Mouse (Mus musculus) adipocyte (in vitro differentiated cells): ENCODE data around the gene Atxn7l2.

ENCODE experiments used
- DNase-seq: peaks from one replicate; pipeline ENCODE4 v3.0.0-alpha.2; 2016; ENCODE audit warnings: low spot score

Gene Atxn7l2

GRCm38 (mm10) chr3:108178756-108179715 is 31.7 kb downstream of the Atxn7l2 start:
- no peak for DNase-seq

- peak; percentile 53 for DNase-seq
These were observed 35.8 kb downstream of the Atxn7l2 start for GRCm38 (mm10) chr3:108174672-108175531.

GRCm38 (mm10) chr3:108169199-108169598 is 41.5 kb downstream of the Atxn7l2 start:
- DNase-seq, result no peak

- DNase-seq, result no peak
These were observed 43.2 kb downstream of the Atxn7l2 start for GRCm38 (mm10) chr3:108167499-108167898.

- DNase-seq, result no peak
These were observed 44.1 kb downstream of the Atxn7l2 start for GRCm38 (mm10) chr3:108166486-108167211.

GRCm38 (mm10) chr3:108165532-108166315 is 45.0 kb downstream of the Atxn7l2 start:
- no peak for DNase-seq

GRCm38 (mm10) chr3:108164807-108165206 is 45.9 kb downstream of the Atxn7l2 start:
- DNase-seq, result peak; percentile 86

- DNase-seq, result no peak
These were observed 46.6 kb downstream of the Atxn7l2 start for GRCm38 (mm10) chr3:108164091-108164490.

GRCm38 (mm10) chr3:108158383-108159037 is 52.2 kb downstream of the Atxn7l2 start:
- DNase-seq, result no peak

GRCm38 (mm10) chr3:108154656-108155055 is 56.1 kb downstream of the Atxn7l2 start, which contains the start of gene Gpr61:
Gpr61 (minus strand) TSS chr3:108154882.
- DNase-seq, result no peak

GRCm38 (mm10) chr3:108152290-108152689 is 58.4 kb downstream of the Atxn7l2 start:
- no peak for DNase-seq
